Mouse (Mus musculus) thymus, postnatal 36 days (tissue): ENCODE measurements around the gene Rdh5.
A peak's percentile ranks its signal among the peaks of the same experiment; 100 is the strongest.

Source experiments
- DNase-seq, 2 experiments: peaks; one replicate each; pipeline ENCODE4 v3.0.0; 2022; ENCODE audit warnings: mixed read lengths in 2 of 2

Rdh5 gene

DNA sequence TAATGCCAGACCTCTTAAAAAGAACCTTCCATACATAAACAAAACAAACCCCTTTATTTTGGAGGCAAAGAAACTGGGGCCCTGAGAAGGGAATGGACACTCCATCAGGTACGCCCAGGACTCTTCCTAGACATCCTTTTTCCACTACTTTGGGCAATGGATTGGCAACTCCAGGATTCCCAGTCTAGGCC is at the start of gene Rdh5:
Rdh5 (minus strand) TSS at position 67 of the 191 bp plus-strand sequence.
- DNase-seq: no peak

DNA sequence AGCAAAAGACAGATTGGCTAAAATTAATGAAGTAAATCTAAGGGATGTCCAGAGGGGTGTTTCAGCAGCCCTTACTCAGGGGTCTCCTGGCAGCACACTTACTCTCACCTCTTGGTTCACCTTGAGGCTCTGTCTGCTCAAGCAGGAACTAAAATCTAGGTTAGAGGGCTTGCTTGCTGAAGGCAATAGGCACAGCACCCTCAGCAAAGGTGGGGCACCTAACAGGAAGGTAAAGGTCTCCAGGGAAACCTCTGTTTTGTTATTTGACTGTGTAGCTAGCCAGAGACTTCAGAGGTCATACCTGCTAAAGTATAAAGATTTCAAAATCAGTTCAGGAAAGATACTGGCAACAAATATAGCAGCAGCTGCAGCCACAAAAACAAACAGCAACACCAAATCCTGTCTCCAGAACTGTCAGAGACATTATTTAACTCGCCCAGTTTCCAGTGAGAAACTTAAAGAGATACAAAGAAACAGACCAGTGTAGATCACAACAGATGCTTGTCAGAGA is 48.1 kb upstream of the Rdh5 start:
- DNase-seq: no peak

GRCm38 (mm10) chr10:128968341-128968749 is 45.7 kb upstream of the Rdh5 start:
- DNase-seq: no peak

GRCm38 (mm10) chr10:128965871-128966270 is 43.2 kb upstream of the Rdh5 start:
- no peak for DNase-seq

DNA sequence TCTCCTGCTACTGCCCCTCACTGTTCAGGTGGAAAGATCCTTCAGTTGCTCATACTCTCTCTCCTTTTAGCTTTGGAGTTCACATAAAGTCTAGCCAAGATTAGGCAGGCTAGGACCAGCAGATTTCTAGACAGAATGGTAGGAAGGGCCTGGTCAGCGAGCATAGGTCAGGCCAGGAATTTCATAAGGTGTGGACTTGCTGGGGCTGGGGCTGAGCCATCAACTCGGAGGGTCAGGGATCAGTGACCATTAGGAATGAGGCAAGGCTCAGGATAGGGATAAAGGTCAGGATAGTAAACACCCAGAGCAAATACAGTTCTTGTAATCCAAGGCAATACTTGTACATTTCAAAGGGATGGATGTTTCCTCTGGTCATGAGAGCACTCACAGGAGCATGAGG is 42.3 kb upstream of the Rdh5 start:
- no peak for DNase-seq

DNA sequence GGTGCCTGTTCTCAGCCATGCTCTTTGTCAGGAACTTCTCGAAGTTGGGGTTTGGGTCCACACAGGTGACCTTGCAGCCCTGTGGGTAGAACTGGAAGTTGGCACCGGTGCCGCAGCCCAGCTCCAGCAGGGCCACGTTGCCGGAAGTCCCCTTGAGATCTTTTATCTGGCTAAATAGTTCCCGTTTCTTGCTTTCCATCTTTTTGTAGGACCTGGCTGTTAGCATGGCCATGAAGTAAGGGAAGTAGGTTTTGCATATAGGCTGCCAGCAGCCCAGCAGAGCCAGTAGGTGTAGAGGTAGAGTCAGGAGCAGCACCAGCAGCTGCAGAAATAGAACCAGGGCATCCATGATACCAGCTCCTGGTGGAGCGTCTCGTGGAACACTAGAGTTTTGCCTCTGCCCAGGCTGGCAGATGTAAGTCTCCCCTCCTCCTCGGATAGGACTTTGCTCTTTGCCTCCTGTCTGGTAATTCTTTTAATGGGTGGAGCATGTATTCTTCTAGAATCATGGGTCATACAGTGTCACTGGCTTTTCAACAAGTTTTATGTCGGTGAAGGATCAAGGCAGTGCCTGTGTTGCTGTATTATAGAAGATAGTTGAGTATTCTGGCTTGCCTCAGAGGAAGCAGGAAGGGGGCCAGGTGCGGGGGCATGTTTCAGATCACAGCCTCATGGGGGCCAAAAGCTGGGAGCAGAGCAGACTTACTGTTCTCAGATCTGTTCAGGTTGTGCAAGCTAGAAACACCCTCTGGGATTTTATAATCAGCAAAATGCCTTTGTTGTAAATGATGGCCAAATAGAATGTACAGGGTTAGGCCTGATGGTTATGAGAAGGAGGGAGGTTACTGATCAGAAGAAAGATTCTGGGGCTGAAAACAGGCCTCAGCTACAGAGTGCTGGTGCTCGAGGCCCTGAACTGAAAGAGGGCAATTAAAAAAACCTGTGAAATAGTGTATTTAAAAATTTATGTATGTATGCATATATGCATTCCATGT is 38.2 kb upstream of the Rdh5 start, which contains the start of gene Mettl7b:
Mettl7b (minus strand) TSS at position 399 of the 995 bp plus-strand sequence.
- peak; percentile 65 to 76 for DNase-seq

DNA sequence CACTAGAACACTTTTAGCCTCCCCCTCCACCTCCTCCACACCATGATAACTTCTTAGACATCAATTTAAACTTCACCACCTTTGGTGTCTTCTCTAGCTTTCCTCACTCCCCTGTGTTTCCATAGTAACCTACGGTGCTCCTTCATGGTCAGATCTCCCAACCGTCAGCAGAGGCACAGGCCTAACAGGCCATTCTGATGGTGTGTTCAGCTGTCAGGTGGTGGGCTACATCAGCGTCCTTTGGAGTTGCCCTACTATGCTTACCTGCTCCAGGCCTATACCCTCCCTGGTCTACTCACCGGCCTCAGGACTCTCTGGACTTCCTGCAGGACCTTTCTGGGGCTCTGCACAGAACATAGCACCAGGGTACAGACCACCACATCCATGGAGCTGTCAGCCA is 37.5 kb upstream of the Rdh5 start:
- DNase-seq: no peak

DNA sequence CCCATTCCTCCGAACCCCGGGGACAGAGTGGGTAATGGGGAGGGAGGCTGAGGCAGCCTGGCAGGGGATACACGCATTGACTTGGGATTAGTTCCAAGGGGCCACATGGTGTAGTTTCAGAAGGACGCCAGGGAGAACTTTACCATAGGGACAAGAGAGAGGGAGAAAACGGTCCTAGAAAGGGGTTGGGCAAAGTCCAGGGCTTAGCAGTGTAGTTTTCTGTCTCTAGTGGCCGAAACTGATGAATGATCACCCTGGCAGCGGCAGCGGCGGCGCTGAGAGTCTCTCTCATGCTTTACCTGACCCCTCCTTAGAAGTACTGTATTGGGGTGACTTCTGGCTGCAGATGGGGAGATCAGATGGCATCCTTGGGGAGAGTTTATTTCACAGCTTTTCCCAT is 35.7 kb upstream of the Rdh5 start:
- DNase-seq: no peak

DNA sequence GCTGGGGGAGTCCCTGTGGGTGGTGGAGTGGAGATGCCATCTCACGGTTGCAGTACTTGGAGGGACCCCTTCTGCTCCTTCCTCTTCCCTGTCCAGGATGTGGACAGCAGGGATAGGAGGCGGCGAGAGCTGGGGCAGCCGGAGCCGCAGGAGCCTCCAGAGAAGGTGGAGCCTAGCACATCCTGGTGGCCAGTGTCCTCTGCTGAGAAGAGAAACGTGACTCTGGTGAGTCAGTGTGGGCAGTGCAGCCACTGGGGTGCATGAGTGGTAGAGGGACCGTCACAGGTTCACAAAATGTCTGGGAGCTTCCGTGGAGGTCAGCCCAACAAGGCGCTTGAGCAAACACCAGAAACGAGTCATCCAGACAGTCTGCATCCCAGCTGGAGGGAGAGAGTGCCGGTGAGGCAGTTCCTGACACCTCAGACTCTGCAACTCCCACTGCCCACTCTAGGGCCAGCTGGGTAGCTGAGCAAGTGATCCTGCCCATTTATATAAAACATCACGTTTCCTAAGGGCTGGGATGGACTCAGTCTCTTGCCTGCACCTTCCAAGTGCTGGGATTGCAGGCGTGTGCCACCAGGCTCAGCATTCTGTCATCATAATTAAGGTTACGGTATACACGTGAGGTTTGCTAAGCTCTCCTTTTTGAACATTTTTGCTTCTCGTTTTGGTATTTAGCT is 27.7 kb upstream of the Rdh5 start:
- DNase-seq: no peak

DNA sequence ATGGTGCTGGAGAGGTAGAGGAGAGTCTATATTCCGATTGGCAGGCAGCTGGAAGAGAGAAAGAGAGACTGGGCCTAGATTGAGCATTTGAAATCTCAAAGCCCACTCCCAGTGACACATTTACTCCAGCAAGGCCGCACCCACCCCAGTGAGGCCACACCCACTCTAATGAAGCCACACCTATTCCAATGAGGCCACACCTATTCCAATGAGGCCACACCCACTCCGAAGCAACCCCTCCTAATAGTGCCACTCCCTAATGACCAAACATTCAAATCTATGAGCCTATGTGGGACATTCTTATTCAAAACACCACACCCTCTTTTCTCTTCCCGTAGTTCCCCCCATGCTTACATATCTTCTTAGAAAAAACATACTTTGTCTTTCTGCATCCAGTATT is 24.8 kb upstream of the Rdh5 start:
- DNase-seq: no peak

GRCm38 (mm10) chr10:128945675-128946074 is 23.0 kb upstream of the Rdh5 start:
- peak in 1 of 2 experiments; percentile 12 for DNase-seq

- no peak for DNase-seq
Measured at GRCm38 (mm10) chr10:128940475-128941061, 17.9 kb upstream of the Rdh5 start.

DNA sequence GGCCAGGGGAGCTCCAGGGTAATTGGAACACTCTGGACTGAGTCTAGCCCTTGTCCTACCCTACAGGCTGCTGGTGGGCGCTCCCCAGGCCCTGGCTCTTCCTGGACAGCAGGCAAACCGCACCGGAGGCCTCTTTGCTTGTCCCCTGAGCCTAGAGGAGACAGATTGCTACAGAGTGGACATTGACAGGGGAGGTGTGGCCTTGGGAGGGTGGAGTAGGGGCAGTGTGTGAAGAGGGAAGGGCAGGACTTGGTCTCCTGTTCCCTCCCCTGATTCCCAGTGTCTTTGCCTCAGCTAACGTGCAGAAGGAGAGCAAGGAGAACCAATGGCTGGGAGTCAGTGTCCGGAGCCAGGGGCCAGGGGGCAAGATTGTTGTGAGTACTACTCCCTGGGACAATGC is 16.3 kb upstream of the Rdh5 start:
- no peak for DNase-seq

DNA sequence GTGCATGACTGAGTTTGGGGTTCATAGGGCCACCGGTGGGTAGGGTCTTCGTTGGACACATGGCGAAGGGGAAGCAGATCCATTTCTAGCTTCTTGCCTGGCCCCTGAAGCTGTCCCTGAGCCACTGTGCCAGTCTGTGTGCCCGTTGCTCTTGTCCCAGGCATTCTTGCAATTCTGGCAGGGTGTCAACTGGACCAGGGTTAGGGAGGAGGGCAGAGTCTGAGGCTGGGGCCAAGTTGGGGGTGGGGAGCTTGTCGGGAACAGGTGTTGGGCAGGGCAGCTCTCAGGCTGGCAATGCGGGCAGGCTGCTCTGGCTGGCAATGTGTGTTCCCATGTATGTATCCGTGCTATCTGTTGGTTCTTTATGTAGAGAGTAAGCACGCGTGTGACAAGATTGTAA is 15.8 kb upstream of the Rdh5 start:
- DNase-seq: no peak

DNA sequence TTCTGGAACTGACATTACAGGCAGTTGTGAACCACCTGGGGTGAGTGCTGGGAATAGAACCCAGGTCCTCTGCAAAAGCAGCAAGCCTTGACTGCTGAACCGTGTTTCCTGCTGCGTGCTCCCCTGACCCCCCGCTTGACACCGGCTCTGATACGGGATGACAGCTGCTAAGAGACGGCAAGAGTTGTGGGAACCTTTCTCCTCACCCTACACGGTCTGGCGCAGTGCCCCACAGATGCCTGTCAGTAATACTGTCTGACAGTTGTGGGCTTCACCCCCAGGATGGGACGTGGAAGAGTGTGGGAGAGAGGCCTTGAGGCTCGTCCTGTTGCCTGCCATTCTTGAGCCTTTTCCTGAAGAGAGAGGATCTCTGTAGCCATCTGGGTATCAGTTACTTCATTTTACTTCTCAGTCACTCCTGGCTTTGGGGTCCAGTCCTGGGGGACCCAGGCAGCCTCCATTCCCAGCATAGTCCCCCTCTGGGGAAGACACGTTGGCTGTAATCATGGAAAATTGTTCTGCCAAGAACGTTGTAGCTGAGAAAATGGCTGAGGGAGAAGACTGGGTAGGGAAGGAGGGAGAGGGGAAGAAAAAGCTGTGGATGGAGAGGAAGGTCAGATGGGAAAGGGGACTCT is 15.2 kb upstream of the Rdh5 start:
- DNase-seq: no peak

DNA sequence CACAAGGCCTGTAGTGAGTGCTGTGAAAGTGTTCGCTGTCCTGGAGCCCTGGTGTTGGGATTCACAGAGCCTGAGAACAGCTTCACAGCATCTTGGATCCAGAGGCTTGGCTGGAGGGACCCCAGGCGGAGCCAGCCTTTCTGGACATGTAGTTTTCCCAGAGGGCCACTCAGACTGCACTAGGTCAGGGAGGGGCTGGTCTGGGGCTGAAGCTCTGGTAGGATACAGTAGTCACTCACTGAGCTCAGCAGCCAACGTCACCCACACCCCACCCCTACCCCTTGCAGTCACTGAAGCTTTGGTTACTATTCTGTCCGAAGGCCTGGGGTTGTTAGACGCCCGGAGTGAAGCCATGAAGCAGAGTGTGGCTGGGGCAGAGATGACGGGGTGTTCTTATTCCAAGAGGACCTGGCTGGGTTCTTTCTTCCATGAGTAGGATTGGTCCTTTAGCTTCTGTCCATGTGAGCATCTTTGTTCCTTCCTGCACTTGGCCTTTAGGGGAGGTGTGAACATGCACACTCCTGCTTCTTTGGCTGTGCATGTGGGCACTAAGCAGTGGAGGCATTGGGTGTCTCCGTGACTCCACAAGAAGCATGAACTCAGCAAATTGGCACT is 13.2 kb upstream of the Rdh5 start:
- DNase-seq: no peak

DNA sequence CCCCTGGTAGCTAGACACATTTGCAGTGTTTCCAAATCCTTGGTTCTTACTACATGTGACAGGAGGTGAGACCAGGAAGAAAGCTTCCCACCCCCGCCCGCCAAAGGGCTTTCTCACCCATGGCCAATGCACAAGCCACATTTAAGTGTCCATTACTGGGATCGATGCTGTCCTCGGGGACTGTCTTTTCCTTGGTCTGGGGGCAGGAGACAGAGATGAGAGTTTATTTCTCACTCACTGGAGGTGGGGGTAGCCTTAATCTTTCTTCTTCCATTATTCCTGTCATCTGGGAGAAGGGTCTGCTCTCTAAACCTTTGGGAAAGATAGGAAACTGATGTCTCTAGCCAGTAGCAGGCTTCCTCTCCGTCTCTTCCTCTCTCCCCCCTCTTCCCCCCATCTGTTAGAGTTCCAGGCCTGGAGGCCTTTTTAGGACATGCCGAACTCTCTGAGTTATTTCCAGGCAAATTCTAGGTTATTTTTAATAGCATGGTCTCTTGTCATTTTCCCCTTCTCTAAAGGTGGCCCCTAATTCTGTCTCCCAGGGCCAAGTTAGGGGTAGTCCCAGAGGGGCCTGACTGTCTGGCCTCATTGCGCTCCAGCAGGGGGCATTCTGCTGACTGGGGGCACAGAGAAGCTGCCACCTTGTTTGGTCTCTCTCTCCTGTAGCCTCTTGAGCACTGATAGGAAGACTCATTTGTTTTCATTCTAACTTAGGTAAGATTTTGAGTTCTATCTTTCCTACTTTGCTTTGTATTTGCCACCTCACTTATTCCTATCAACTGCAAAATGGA is 12.5 kb upstream of the Rdh5 start:
- DNase-seq: no peak

GRCm38 (mm10) chr10:128933976-128934721 is 11.5 kb upstream of the Rdh5 start:
- no peak for DNase-seq

GRCm38 (mm10) chr10:128933574-128933973 is 10.9 kb upstream of the Rdh5 start, which contains the start of gene Itga7:
Itga7 (plus strand) TSS chr10:128933818.
- peak in 1 of 2 experiments; percentile 10 for DNase-seq

DNA sequence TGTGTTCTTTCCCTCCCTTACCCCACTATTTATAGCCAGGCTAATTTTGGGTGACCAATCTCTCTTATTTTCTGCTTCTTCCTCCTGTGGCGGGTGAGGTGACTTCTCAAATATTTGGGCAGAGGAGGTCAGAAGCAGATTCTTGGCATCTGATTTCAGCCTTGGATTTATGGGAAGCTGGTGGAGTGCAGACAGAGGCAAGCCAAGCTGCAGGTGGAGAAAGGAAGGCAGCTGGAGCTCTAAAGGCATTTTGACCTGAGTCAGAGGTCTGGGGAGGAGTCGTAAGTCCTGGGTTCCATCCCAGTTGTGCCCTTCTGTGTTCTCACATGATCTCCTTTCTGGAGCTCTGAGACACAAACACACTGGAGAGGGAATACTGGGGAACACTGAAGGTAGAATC is 8.8 kb upstream of the Rdh5 start:
- DNase-seq: no peak
